Mouse (Mus musculus) spleen, adult 18-20 months (tissue): ENCODE results near the gene Gm28557.
"Not testable (repeated sequence)": the region's sequence is repeated elsewhere in the genome, so short reads cannot be mapped to it uniquely, and the experiment has no call there.

Source experiments
- DNase-seq, 2 experiments: peaks; one replicate each; pipeline ENCODE4 v3.0.0; 2022; ENCODE audit warnings: mixed read lengths in 2 of 2

Gene Gm28557

DNA sequence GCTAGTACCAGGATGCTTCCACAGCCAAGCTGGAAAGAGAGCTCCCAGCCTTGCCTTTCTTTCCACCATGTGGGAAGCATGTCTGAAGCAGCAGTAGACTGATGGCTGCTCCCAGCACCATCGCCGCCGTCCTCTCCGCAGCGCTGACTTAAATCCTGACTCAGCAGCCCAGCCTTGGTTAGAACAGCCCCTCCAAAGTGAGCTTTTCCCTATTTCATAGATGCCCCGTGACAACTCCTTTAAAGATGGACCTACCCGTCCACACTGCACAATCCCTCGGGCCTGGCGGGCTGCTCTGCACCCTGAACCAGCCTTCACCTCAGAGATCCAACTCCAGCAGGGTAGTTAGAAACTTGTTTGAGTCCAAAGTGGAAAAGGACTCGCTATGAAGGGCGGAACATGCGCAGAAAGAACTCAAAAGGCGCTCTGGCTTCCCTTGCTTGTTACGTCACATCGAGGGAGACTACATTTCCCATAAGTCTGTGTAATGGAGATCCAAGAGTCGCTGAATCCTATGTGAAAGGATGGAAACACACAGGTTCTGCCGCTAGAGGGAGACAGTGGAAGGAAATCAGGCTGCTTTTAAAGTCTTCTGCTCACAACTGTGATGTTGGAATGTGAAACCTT, at the start of gene Gm28557:
TSS of gene Gm28557 (minus strand) at position 411 of the 627 bp plus-strand sequence.
- DNase-seq, result peak; percentile 65 to 78

DNA sequence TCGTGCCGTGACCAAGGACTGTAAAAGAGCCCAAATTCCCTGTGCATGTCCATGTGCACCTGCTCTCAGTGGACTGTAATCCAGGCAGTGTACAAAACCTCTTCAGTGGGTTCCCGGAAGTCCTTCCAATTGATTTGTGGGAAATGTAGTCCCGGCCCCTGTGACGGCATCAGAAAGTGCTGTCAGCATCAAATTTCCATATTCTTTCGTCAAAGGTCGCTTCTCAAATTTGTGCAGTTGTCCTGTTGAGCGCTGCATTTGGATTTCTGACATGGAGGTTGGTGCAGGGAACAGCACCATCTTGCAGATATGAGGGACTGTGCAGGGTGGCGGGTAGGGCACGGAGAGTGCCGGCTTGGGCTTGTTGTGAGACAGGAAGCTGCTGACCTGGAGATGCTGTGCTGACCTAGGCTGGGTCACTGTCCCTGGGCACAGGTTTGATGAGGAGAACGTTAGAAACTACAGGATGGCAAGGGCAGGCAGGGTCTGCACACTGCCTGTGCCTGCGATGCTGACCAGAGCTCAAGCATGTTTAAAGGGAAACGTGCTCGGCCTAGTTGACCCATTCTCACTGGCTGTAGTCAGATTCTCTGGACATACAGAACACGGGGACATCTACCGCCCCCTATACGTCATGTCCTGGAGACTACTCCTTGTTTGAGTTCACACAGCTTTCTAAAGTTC, 19.8 kb upstream of the Gm28557 start:
- peak; percentile 57 to 73 for DNase-seq

DNA sequence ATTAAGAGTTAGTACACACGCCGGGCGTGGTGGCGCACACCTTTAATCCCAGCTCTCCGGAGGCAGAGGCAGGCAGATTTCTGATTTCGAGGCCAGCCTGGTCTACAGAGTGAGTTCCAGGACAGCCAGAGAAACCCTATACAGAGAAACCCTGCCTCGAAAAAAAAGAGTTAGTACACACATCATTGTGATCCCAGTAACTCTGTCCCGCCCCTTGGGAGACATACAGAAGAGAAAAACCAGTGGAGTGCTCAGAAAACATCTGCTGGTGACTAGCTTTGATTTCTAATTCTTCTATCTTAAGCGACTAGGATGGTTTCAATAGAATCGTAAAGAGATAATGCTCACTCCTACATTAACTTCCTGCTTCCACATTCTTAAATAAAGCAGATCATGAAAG, 19.1 kb upstream of the Gm28557 start:
- not testable (repeated sequence) for DNase-seq

DNA sequence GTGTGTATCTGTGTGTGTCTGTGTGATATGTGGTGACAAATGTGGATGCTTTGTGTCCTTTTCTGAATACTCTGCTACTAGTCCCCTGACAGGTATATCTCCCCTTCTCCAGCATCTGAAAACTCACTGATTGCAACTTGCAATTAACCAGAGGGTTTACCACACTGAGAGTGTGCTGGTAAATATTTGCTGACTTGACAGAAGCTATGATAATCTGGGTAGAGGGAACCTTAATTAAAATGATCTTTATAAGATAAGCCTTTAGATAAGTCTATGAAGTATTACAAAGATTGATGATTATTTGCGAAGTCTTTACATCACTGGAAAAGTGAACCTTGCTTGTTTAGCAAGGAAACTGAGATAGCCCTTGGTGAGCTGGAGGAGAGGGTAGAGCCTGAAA, 16.1 kb upstream of the Gm28557 start:
- no peak for DNase-seq

DNA sequence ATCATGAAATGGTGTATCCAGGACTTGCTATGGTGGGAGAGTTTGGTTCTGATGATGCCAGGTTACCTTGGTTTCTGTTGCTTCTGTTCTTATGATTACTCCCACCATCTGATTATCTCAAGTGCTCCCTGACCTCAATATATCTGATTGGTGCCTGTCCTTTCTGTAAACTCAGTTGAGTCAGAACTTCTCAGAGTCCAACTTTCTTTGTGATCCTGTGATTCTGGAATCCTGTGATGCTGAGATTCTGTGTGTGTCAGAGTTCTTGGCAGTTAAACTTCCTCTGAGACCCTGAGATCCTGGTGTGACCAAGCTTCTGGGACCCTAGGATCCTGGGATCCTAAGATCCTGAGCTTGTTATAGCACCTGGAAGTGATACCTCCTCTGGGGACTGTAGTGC, 13.0 kb upstream of the Gm28557 start, which contains the start of gene Zfp759:
TSS of gene Zfp759 (plus strand) at position 301 of the 400 bp plus-strand sequence.
- not testable (repeated sequence) for DNase-seq

DNA sequence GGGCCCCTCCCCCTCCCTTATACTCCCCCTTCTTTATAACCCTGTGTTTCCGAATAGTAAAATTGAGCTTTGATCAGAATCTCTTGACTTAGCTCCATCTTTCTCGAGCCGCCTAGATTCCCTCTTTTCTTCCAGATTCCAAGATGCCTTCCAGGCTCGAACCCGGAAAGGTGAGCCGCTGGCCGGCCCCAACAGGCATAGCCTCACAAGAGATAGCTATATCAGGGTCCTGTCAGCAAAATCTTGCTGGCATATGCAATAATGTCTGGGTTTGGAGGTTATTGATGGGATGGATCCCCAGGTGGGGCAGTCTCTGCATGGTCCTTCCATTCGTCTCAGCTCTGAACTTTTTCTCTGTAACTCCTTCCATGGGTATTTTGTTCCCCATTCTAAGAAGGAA, 7.8 kb upstream of the Gm28557 start, which contains the start of gene Rslcan18:
TSS of gene Rslcan18 (minus strand) at position 101 of the 400 bp plus-strand sequence.
- not testable (repeated sequence) for DNase-seq

DNA sequence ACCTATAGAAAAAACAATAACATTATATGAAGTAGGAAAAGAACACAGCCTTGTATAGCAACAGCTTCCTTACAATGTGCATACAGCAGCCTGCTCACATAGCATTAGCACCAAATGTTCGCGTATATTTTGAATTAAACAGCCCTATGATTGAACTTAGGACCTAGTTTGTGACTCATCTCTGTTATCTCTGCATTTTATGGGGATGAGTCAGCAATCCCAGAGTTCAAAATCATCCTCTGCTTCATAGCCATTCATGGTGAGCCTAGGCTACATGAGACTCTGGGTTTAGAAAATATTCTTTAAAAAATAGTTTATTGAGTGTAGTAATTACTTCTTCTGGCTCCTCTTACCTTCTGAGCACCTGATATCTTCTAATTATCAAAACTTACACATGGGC, 4.9 kb upstream of the Gm28557 start:
- no peak for DNase-seq

DNA sequence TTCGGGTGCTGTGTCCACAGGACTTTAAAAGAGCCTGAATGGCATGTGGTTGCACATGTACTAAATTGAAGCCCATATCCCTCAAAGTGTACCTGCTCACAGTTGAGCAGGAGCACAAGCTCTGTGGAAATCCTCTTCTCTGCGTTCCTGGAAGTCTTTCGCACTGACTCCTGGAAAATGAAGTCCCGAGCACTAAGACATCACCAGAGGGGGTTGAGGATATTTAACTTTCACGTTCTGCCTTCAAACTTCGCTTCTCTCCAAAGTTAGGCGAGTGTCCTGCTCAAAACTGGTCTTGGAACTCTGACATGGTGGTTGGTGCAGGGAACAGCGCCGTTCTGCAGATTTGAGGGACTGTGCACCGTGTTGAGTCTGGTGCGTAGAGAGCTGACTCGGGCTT, 3.7 kb upstream of the Gm28557 start:
- no peak for DNase-seq

DNA sequence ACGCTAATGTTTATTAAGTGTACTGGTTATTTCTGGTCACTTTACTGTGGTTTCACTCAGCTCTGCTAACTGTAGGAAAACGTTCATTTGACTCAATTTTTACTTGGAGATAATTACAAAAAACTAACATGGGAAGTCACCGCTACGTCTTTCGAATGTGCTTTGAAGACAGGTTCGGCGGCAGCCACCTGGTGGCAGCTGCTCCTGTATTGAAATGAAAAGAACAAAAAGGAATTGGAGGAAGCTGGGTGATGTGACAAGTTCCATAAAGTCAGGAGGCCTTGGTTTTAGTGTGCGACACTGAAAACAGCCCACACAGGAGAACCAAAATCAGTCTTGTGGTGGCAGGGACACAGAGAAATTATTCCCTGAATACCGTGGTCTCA, 410 bp upstream of the Gm28557 start:
- DNase-seq, result peak; percentile 27 to 45

DNA sequence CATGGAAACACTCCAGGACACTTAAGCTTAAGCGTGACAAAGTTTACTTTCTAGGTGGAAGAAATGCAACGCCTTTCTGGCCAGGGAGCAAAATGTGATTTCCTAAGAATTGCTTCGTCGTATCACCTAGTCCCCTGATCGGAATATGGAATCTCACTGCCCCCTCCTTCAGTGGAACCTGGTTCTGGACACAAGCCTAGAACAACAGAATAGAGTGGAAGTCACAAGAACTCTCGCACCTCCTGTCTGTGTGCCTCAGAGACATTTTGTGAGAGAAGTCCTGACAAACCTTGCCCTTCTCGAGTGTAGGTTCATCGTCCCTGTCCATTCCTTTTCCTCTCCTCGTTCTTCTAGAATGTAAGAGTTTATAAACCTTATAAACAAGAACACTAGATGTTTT, 723 bp downstream of the Gm28557 start:
- no peak for DNase-seq

DNA sequence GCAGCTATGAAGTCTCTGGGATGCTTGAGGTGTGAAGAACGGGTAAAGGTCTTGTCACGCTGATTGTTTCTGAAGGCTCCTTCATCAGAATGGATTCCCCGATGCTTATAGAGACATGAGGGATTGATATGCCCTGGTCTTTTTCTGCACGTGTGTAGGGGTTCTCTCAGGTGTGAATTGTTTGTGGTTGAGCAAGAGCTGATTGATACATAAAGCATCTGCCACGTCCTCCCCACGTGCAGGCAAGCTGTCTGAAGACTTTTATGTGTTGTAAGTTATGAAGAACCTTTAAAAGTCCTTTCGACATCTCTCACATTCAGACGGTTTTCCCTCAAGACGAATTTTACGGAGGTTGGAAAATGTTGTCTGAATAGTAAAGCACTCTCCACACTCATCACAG, 10.5 kb downstream of the Gm28557 start, which contains the start of gene Zfp708:
TSS of gene Zfp708 (minus strand) at position 101 of the 400 bp plus-strand sequence.
- no peak for DNase-seq

DNA sequence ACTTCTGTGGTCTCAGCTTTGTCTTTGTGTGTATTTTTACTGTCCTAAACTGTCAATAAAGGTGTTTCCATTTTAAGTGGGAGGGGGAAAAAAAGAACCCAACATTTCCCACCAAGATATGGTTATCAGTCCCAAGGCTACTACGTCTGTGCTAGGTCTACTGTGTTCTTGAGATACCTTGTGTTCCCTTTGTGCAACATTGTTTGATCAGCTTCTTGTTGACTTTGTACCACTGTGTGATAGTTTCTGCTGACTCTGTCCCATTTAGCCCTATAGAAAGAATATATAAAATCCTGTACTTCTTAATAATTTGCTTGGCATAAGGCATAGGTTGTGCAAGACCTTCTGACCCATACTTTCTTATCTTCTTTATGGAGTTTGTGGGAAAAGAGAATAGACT, 18.2 kb downstream of the Gm28557 start:
- no peak for DNase-seq

DNA sequence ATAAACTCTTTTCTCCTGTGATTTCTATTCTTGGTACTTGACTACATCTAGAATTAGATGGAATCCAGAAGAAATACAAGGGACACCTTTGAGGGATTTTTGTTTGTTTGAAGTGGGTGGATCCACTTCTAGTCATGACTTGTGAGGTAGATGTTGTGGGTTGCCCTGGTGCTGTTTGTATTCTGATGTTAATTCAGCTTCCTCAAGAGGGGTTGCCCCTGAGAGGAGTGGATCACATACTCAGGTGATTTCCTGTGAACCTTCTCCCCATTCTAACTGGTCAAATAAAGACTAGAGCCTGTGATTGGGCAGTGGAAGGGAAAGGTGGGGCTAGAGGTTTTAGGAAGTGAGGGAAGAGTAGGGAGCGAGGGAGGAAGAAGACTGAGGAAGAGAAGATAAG, 26.5 kb downstream of the Gm28557 start:
- no peak for DNase-seq

DNA sequence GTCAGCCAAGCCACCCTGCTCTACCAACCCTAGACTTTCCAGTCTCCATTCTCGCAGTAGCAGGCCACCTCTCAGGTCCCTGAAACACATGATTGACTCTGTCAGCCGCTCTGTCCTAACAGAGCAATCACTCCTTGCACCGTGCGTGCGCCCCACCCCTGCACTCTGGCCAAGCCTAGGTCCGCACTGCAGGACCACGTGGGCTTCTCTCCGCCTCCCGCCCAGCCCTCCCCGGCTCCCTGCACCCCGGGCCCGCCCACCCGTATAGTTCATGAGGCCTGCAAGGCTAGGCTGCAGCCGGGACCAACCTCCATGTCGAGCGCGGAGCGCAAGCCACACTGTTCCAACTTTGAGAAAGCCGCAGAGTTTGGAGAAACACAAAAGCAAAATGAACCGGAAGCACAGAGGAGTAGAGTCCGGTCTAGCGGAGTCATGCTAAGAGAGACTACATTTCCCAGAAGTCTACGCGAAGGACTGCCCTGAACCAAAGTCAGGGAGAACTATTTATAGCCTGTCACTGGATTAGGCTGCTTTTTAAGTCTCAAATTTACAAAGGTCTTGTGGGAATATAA, 27.2 kb downstream of the Gm28557 start:
- DNase-seq, result peak; percentile 55 to 66

DNA sequence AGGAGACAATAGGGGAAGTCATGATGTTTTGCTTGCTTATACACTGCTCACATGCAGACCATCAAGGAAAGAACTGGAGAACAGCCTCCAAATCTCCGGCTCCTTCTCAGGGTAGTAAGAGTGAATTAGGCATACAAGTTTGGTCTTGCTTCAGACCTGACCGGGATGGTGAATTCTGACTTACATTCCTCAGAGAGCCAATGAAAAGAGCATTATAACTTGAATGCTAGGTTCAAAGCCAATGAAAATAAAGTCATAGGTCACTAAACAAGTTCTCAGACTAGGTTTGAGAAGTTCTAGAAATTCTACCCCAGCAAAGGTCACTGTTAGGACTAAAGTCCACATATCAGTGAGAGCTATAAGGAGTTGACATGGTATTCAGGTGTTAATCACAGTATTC, 31.2 kb downstream of the Gm28557 start:
- no peak for DNase-seq

DNA sequence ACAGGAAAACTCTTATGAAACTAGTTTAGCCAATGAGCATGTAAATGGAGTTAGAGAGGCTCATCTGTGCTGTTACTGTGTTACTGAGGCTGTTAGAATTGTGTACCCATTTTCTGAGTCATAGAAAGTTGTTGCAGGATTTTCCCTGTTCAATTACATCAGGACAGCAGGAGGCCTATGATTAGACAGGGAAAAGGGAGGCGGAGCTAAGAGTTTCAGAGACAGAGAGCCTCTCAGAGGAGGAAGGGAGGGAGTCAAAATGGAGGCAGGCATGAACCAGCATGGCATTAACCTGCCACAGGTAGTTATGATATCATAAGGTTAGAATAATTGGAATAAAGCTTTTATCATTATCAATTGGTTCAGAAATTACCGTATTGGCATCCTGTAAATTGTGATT, 35.6 kb downstream of the Gm28557 start:
- no peak for DNase-seq

DNA sequence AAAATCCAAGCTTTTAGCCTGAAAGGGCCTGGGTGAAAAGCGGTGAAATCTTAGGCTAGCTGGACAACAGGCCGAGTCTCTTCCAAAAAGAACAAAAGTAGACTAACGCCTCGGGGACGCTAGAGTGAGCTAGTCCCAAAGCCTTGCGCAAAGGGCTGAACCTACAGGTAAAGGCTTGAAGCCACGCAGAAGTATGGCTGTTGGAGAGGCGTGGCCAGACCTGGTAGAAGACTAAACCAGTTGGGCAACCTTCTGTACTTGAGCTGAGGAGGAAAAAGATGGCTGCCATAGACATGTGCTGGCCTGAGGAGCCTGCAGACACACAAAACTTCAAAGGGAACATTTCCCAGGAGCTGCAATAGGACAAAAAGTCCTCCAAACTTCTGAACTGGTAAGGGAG, 43.0 kb downstream of the Gm28557 start:
- DNase-seq, result no peak

DNA sequence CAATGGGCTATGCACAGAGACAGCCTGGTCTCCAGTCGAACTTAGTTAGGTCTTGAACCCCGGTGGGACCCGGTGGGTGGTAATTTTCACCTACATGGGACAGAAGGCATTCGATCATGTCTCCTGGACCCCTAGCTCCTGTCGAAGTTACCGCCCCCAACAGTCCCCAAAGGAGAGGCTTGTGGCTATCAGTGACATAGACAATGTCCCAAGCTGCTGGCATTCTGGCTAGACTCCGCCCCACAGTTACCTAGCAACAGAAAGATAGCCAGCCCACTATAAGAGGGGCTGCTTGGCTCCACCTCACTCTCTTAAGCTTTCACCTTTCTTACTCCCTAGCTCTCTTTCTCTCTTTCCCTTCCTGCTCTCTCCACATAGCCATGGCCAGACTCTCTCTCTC, 46.0 kb downstream of the Gm28557 start:
- DNase-seq, result no peak

DNA sequence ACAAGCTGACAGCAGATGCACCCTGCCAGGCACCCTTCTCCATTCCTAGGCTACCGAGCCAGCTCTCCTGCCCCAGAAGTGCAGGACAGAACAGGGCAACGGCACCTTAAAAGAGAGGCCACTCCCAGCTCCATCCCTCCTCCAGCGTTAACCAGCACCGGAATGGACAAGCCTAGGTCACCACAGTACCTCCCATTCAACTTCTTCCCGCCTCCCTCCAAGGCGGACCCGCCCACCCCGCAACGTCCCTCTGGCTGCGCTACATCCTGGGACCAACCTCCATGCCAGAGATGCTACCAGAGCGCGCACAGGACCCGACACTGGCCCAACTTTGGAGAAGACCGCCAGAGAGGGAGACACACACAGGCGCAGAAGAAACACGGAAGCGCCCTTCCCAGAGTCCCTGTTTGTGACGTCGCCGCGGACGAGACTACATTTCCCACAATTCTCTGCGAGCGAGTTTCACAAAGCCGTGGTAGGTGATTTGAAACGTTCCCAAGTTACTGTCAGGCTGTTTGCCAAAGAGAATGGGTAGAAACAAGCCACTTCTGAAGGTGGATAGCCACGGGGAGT, 47.5 kb downstream of the Gm28557 start, which contains the start of gene Zfp712:
TSS of gene Zfp712 (minus strand) at position 385 of the 573 bp plus-strand sequence.
- DNase-seq, result peak; percentile 77 to 86

DNA sequence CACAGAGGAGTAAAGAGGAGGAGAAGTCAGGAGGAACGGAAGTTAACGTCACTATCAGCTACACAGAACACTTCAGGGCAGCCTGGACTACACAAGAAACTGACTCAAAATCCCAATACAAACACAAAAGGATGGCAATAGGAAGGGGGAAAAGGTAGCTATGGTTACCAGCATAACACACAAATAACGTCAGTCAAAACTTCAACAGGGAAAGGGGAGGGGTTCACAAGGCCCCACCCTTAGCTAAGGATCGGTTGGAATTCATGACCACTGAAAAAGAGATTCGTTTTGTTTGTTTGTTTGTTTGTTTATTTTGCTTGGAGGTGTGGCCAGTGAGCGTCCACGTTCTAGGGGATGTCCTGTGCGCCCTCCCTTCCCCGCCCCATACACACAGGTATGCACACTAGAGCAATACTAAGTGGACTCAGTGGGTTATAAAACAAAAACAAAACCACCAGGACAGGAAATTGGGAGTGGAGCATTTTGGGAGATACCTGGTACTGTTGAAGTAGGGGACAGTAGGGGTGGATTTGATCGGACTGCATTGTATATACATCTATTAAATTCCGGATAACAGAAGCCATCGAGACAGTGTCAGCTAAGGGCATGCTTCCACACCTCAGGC, 48.1 kb downstream of the Gm28557 start:
- no peak for DNase-seq
